Mouse (Mus musculus) macrophage (primary cell): ENCODE measurements around the gene Ndufb10. TPM values are rescaled to one million over a fixed set of nuclear protein-coding genes. Genes with fewer than 3 reads are reported as not detected.
"Not testable (repeated sequence)": the region's sequence is repeated elsewhere in the genome, so short reads cannot be mapped to it uniquely, and the experiment has no call there.

Experiments
- H3K27ac ChIP-seq: fragments of 350-480 bp; formaldehyde crosslinking; 2 replicates; pipeline ENCODE4 v1.9.0; 2021
- H3K36me3 ChIP-seq: fragments of 350-480 bp; formaldehyde crosslinking; 2 replicates; pipeline ENCODE4 v1.9.0; 2021; ENCODE audit errors: inconsistent target
- H3K4me3 ChIP-seq: fragments of 350-480 bp; formaldehyde crosslinking; 2 replicates; pipeline ENCODE4 v1.9.0; 2021; ENCODE audit errors: inconsistent target
- H3K79me2 ChIP-seq: fragments of 350-480 bp; formaldehyde crosslinking; 2 replicates; pipeline ENCODE4 v1.9.0; 2021; ENCODE audit errors: inconsistent target
- WGBS: methylation state at CpG from one replicate; pipeline ENCODE4 v1.1.7; 2026; ENCODE audit warnings: inconsistent platforms; ENCODE audit not compliant: missing documents; 5-methylcytosine and 5-hydroxymethylcytosine counted together
- polyA plus RNA-seq: library from polyadenylated mRNA; stranded (reverse); fragments of 250-400 nt; gene quantifications from 3 replicates; pipeline ENCODE4 v1.2.4, GENCODE M21; 2018; ENCODE audit warnings: inconsistent platforms

The Ndufb10 gene
- polyA plus RNA-seq, 1 experiment from 2014 or later, result 178 TPM

GRCm38 (mm10) chr17:24725637-24726390 is 1.5 kb upstream of the Ndufb10 start:
- peaks cover 33% of the 10 kb centered on the region for H3K79me2 ChIP-seq
- no peak overlapping the region for H3K27ac ChIP-seq
- H3K4me3 ChIP-seq, result no peak overlapping the region
- WGBS, result 80% methylated on average over 3 of the region's 3 CpGs
- peaks cover 5% of the 10 kb centered on the region; the same call in 1 of the 2 replicates for H3K36me3 ChIP-seq

GRCm38 (mm10) chr17:24723881-24724180 is 447 bp downstream of the Ndufb10 start:
- Histone ChIP-seq H3K36me3 (peaks cover 5% of the 10 kb centered on the region; the same call in 1 of the 2 replicates), H3K4me3 (peak overlapping the region; percentile 73), H3K79me2 (peaks cover 46% of the 10 kb centered on the region), H3K27ac (peak overlapping the region; percentile 52)
- under 1% methylated on average over 15 of the region's 15 CpGs for WGBS

GRCm38 (mm10) chr17:24723122-24723880 is 977 bp downstream of the Ndufb10 start:
- 2% methylated on average over 12 of the region's 12 CpGs for WGBS
- H3K36me3 ChIP-seq, result peaks cover 5% of the 10 kb centered on the region; the same call in 1 of the 2 replicates
- peak overlapping the region; percentile 52 for H3K27ac ChIP-seq
- peak overlapping the region; percentile 73 for H3K4me3 ChIP-seq
- peaks cover 49% of the 10 kb centered on the region for H3K79me2 ChIP-seq

- no peak overlapping the region for H3K27ac ChIP-seq
- WGBS, result 80% methylated on average over 13 of the region's 13 CpGs
These were observed 1.9 kb downstream of the Ndufb10 start for GRCm38 (mm10) chr17:24722220-24722924.

GRCm38 (mm10) chr17:24721383-24721955 is 2.8 kb downstream of the Ndufb10 start:
- H3K27ac ChIP-seq, H3K36me3 ChIP-seq: not testable (repeated sequence)
- Histone ChIP-seq H3K79me2 (peaks cover 49% of the 10 kb centered on the region), H3K4me3 (peak overlapping the region; percentile 68; the same call in 1 of the 2 replicates)
- WGBS, result 76% methylated on average over 7 of the region's 7 CpGs

More at GRCm38 (mm10) chr17:24722220-24722924, 1.9 kb downstream of the Ndufb10 start:
- peaks cover 49% of the 10 kb centered on the region for H3K79me2 ChIP-seq
- peaks cover 5% of the 10 kb centered on the region; the same call in 1 of the 2 replicates for H3K36me3 ChIP-seq
- no peak overlapping the region for H3K4me3 ChIP-seq

GRCm38 (mm10) chr17:24720616-24721015 is 3.7 kb downstream of the Ndufb10 start:
- peak overlapping the region; percentile 68 for H3K4me3 ChIP-seq
- H3K27ac ChIP-seq, result 0 out of 2 replicates have a peak overlapping the region, but pooled peaks have one; percentile 12
- WGBS, result 5% methylated on average over 10 of the region's 11 CpGs
- not testable (repeated sequence) for H3K36me3 ChIP-seq
- peaks cover 49% of the 10 kb centered on the region for H3K79me2 ChIP-seq

- WGBS, result under 1% methylated on average over 59 of the region's 61 CpGs
- peaks cover 5% of the 10 kb centered on the region; the same call in 1 of the 2 replicates for H3K36me3 ChIP-seq
- peak overlapping the region; percentile 68 for H3K4me3 ChIP-seq
- peaks cover 49% of the 10 kb centered on the region for H3K79me2 ChIP-seq
- H3K27ac ChIP-seq, result peak overlapping the region; percentile 46
These were observed 4.6 kb downstream of the Ndufb10 start for GRCm38 (mm10) chr17:24719494-24720222.

- WGBS, result 83% methylated on average over 5 of the region's 5 CpGs
- Histone ChIP-seq H3K4me3 (peak overlapping the region; percentile 68), H3K27ac (peak overlapping the region; percentile 46), H3K79me2 (peaks cover 47% of the 10 kb centered on the region)
- H3K36me3 ChIP-seq, result not testable (repeated sequence)
These were observed 5.3 kb downstream of the Ndufb10 start for GRCm38 (mm10) chr17:24718938-24719337.

GRCm38 (mm10) chr17:24717943-24718342 is 6.3 kb downstream of the Ndufb10 start, which contains the start of the genes Rnf151 and Rps2:
Gene Rnf151 (minus strand): TSS chr17:24718063.
Gene Rps2 (plus strand): TSS chr17:24718116.
- WGBS, result 93% methylated on average over 4 of the region's 4 CpGs
- Histone ChIP-seq H3K79me2 (peaks cover 37% of the 10 kb centered on the region), H3K36me3 (peaks cover 5% of the 10 kb centered on the region; the same call in 1 of the 2 replicates), H3K4me3 (peak within 1 kb of the TSS; percentile 68), H3K27ac (no peak within 1 kb of the TSS)

GRCm38 (mm10) chr17:24716166-24716682 is 8.1 kb downstream of the Ndufb10 start:
- 96% methylated on average over 11 of the region's 15 CpGs for WGBS
- Histone ChIP-seq H3K4me3 (no peak overlapping the region), H3K79me2 (peaks cover 20% of the 10 kb centered on the region), H3K36me3 (peaks cover 1% of the 10 kb centered on the region; the same call in 1 of the 2 replicates), H3K27ac (no peak overlapping the region)

- H3K36me3 ChIP-seq, result no peaks in the 10 kb centered on the region
- 93% methylated on average over 6 of the region's 6 CpGs for WGBS
- peaks cover 14% of the 10 kb centered on the region for H3K79me2 ChIP-seq
- H3K4me3 ChIP-seq, result no peak overlapping the region
- H3K27ac ChIP-seq, result no peak overlapping the region
These were observed 8.7 kb downstream of the Ndufb10 start for GRCm38 (mm10) chr17:24715556-24715955.

GRCm38 (mm10) chr17:24708646-24709045 is 15.6 kb downstream of the Ndufb10 start:
- Histone ChIP-seq H3K27ac (peak overlapping the region; percentile 51; the same call in 1 of the 2 replicates), H3K79me2 (peaks cover 17% of the 10 kb centered on the region; the same call in 1 of the 2 replicates), H3K36me3 (peaks cover 10% of the 10 kb centered on the region; the same call in 1 of the 2 replicates), H3K4me3 (peak overlapping the region; percentile 91)
- 23% methylated on average over 2 of the region's 2 CpGs for WGBS

GRCm38 (mm10) chr17:24707801-24708425 is 16.4 kb downstream of the Ndufb10 start:
- peaks cover 10% of the 10 kb centered on the region; the same call in 1 of the 2 replicates for H3K36me3 ChIP-seq
- peak overlapping the region; percentile 51 for H3K27ac ChIP-seq
- peaks cover 17% of the 10 kb centered on the region; the same call in 1 of the 2 replicates for H3K79me2 ChIP-seq
- H3K4me3 ChIP-seq, result peak overlapping the region; percentile 91
- 3% methylated on average over 23 of the region's 24 CpGs for WGBS
